Mouse (Mus musculus) erythroid progenitor cell, adult 5-6 weeks (primary cell): Measurements from ENCODE around the gene Mok. TPM values are rescaled to one million over a fixed set of nuclear protein-coding genes. Genes with fewer than 3 reads are reported as not detected.

Experiments used
- ATAC-seq: replicated peaks from 2 replicates; pipeline ENCODE4 v1.8.0; 2016; ENCODE audit warnings: moderate number of reproducible peaks, mild to moderate bottlenecking, moderate TSS enrichment, inconsistent platforms; ENCODE audit not compliant: poor library complexity, low FRiP score, severe bottlenecking
- total RNA-seq, 2 experiments: library from RNA; stranded (forward) in 1 of 2; stranded (reverse) in 1 of 2; fragments of 150-400 nt in 1 of 2; fragments of 186-747, 209-891 nt in 1 of 2; gene quantifications; 2 replicates each; pipeline versions ENCODE4 v1.2.3 to v1.2.4; 2015 to 2017; ENCODE audit warnings: low replicate concordance in 2 of 2

The Mok gene
- total RNA-seq, 2 experiments from 2014 or later: not detected

DNA sequence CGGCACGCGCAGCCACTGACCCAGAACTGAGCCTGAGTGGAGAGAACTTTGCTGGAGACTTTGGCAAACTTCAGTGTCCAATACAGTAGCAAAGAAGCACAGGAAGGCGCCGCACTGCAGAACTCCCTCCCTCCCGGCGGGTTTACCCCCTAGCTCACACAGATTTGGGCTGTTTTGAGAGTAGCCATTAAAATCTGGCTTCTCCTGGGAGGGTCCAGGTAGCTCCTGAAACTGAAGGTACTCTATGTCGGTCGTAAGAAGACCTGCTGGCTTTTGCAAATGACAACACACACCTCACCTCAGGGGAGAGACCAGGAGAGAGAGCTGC, 10.2 kb upstream of the Mok start:
- no peak for ATAC-seq

DNA sequence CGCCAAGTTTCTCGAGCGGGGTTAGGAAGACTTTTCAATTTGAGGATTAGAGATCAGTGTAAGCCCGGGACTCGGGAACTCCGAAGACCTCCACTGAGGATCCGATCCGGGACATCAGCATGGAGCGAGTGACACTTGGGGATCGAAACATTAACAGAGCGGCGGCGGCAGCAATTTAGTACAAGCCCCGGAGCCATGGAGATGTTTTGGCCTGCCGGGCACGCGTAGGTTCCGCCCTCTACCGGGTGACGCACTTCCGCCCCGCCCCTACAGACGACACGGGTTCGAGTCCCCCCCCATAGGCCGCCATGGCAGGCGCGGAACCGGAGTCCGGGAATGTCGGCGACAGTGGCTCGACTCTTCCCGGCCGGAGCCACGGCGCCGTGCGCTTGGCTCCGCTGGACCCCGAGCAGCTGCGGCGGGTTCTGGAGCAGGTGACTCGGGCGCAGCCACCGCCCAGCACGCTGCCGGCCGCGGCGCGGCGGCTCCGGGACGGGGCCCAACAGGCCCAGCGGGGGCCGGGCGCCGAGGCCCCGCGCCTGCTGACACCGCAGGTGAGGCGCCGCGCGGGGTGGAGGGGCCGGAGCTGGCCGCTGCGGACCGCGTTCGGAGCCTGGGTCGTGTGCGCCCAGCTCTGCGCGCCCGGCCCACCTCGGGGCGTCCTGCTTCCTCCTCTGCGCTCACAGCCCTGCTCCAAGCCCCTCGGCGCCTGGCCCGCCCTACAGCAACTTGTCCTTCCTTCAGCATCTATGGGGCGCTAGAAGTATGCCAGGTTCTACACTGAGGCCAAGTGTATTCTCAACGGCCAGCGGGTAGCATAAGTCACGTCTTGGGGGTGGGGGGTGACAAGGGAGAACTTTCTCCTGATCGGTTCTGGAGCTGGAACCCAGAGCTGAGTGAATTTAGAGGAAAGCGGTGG, 9.5 kb upstream of the Mok start, which contains the start of gene Zfp839:
Gene Zfp839 (plus strand): TSS at position 244 of the 919 bp plus-strand sequence.
- ATAC-seq: peak; percentile 26; the same call in 1 of the 2 replicates

DNA sequence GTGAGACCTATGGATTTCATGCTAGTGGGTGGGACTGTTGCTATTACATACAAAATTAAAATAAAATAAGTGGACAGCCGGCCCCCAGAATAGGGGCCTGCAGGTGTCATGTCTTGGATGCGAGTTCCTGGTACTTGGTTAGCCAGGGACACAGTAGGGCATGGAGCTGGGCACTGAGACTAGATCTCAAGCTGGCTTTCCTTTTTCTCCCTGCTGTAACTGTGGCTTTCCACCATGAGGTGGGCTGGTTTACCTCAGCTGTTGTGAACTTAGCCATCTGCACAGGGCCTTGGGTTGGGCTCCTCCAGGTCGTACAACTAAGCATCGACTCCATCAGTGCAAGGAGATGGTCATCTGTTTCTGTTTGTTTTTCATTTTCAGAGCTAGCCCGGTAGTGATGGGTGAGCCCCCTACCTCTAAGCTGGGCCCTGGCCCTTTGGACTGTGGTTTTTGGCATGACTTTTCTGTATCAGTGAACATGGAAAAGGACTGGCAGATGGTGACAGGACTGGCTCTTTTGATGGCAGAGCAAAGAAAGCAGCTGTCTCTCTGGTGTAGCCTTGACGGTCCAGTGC, 5.5 kb upstream of the Mok start:
- no peak for ATAC-seq

GRCm38 (mm10) chr12:110845131-110845880, 4.6 kb upstream of the Mok start:
- peak; percentile 84 for ATAC-seq

DNA sequence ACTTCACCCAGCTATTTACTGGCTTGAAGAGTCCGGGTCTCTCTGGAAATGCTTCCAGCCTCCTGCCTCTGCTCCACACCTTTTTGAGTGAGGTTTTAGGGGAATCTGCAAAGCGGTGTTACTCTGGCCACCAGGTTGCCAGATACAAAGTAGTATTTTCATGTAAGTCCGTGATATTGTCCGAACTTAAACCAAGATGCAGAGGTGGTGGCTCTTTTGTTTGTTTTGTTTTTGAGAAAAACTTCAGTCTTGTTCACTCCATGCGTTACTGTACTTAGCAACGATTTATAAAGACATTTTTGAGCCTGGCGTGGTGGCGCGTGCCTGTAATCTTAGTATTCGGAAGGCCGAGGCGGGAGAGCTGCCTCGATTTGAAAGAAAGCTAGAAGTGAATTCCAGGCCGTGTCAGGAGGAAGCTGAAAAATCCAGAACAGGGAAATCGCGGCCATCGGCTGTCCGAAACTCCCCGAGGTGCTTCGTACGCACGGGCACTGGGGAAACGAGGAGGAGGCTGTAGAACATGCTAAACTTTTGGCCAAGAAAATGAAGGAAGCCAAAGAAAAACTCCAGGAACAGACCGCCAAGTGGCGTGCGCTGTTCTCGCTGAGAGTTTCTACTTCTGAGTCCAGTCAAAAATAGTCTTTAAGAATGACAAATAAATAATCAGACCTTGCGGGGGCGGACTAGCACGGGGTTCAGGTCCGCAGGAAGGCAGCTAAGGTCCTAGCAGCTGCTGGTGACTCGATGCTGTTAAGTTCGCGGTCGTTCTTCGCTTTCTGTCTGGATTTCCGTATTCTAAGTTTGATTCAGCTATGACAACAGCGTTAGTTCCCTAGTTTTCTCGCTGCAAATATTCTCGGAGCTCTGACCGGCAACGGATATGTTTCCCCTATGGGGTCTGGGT, 3.7 kb upstream of the Mok start:
- ATAC-seq: peak; percentile 35

- peak; percentile 67 for ATAC-seq
Measured at GRCm38 (mm10) chr12:110843194-110844048, 2.7 kb upstream of the Mok start.

- no peak for ATAC-seq
Measured at GRCm38 (mm10) chr12:110841731-110842493, 1.2 kb upstream of the Mok start.

- no peak for ATAC-seq
Measured at GRCm38 (mm10) chr12:110837850-110838249, 2.9 kb downstream of the Mok start.

DNA sequence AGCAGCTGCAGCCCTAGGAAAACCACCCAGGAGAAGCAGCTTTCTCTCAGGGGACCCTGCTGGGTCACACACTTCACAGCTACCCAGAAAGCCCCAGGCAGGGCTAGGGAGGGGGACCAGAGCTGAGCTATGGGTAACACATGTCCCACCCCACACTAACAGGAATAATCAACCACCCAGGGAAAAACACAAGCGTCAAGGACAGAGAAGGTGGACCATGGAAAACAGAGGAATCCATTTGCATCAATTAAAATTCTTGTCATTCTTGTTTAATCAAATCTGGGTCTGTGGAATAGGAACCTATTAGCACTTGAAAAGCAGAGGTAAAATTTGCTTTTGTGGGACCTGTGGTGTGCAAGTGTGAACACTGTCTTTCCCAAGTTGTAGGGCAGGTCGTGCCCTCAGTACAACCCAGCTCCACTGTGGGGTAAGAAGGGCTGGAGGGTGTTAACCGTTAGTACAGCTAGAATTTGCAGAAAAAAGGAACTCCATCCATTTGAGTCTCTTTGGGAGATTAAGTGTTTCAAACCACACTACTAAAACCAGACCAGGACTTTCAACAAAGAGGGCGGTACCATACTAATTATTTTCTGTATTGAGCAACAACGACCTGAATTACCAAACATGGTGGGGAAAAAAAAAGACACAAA, 3.4 kb downstream of the Mok start:
- no peak for ATAC-seq

- ATAC-seq: no peak
Measured at GRCm38 (mm10) chr12:110836729-110837128, 4.0 kb downstream of the Mok start.

DNA sequence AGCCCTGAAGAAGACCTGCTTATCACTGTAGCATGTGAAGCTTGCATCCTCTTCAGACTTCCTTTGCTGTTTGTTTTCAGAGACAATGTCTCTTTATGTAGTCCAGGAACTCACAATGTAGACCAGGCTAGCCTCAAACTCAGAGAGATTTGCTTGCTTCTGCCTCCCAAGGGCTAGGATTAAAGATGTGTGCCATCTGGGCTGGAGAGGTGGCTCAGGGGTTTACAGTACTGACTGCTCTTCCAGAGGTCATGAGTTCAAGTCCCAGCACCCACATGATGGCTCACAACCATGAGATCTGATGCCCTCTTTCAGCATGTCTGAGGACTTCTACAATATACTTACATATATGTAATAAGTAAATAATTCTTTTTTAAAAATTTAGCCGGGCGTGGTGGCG, 5.6 kb downstream of the Mok start:
- ATAC-seq: no peak

- ATAC-seq: no peak
Measured at GRCm38 (mm10) chr12:110830293-110831024, 10.3 kb downstream of the Mok start.

GRCm38 (mm10) chr12:110828908-110829307, 11.8 kb downstream of the Mok start:
- 0 out of 2 replicates have a peak, but pooled peaks have one; percentile 34 for ATAC-seq

DNA sequence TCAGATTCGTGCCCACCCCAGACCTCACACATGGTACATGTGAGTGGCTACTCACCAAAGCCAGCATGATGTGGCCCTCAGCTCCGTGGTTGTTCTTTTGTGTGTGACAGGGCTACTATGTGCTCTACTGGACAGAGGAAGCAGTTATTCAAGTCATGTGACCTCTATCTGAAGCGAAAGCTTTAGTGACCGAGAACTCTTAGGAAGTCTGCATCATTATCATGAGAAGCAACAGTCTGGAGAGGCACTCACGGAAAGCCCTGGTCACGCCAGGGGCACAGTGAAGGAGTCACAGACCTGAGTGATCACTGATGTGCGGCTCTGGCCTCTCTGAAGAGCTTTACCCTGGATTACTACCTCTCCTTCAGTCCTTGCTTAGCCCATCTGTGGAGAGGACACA, 18.4 kb downstream of the Mok start:
- no peak for ATAC-seq

- ATAC-seq: no peak; the same call in 1 of the 2 replicates
Measured at GRCm38 (mm10) chr12:110821787-110822186, 19.0 kb downstream of the Mok start.

- no peak for ATAC-seq
Measured at GRCm38 (mm10) chr12:110819367-110819766, 21.4 kb downstream of the Mok start.

DNA sequence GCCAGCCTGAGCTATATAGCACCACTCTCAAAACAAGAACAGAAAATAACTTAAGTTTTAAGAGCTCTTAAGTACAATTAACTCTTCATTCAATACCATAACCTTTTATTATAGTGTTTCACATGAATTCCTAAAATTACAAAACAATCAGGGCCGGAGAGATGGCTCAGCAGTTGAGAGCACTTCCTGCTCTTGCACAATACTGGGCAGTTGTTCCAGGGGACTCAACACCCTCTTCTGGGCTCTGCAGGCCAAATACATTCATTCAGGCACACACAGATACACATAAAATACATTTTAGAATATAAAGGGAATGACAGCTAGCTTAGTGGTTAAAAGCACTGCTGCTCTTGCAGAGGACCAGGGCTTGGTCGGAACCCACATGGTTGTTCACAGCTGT, 23.9 kb downstream of the Mok start:
- ATAC-seq: no peak
